Mouse (Mus musculus): ENCODE data around the gene Rsl1d1.
A peak's percentile ranks its signal among the peaks of the same experiment; 100 is the strongest.

Gene Rsl1d1

DNA sequence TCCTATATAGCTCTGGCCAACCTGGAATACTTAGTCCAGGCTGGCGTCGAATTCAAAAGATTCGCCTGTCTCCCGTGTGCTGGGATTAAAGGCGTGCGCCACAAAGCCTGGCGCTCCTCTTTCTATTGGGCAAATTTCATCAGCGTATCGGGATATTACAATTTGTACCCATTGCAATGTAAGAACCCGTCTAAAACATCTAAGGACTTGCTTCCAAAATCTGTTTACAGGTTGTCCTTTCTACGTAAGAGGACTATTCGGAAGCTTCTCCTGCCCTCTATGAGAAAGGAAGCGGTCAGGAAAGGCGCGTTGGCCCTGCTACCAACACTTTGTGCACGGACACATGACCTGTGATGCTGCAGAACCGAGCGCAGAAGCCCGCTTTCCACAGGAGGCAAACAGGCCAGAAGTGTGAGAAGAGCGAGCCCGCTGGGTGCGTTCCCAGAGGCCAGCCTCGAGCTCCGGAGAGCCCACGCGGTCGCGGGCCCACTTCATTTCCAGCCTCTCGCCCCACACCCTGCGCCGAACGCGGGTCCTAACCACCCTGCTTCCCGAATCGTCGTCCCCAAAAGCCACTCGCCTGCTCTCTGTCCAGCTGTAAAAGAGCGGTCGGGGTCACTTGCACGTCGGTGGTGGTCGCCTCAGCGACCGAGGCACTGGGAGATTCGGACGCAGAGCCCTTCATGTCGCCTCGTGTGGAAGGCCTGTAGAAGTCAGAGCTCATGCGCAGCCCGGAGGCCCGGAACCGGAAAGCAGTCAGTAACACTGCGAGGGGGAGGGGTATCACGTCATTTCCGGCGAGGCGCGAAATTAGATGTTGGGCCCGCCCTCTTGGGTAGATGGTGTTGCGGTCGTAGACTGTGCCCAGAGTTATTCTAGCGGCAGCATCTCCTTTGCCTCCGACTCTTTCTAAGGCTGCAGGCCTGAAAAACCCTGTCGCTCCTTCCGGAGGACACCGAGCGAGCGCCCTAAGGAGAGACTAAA lies at the start of gene Rsl1d1:
Gene Rsl1d1 (minus strand): TSS at position 761 of the 984 bp plus-strand sequence.
- DNase-seq (ENCODE audit: low spot score in 2 of 2): peak; percentile 80

- no peak for DNase-seq (ENCODE audit: low spot score in 2 of 2)
Observed at GRCm38 (mm10) chr16:11247791-11248190, 44.7 kb upstream of the Rsl1d1 start.

- DNase-seq (ENCODE audit: low spot score in 2 of 2): no peak
Observed at GRCm38 (mm10) chr16:11245767-11246166, 42.6 kb upstream of the Rsl1d1 start.

GRCm38 (mm10) chr16:11242401-11242800 lies 39.3 kb upstream of the Rsl1d1 start:
- DNase-seq (ENCODE audit: low spot score in 2 of 2): no peak

- no peak for DNase-seq (ENCODE audit: low spot score in 2 of 2)
Observed at GRCm38 (mm10) chr16:11217801-11218200, 14.7 kb upstream of the Rsl1d1 start.

DNA sequence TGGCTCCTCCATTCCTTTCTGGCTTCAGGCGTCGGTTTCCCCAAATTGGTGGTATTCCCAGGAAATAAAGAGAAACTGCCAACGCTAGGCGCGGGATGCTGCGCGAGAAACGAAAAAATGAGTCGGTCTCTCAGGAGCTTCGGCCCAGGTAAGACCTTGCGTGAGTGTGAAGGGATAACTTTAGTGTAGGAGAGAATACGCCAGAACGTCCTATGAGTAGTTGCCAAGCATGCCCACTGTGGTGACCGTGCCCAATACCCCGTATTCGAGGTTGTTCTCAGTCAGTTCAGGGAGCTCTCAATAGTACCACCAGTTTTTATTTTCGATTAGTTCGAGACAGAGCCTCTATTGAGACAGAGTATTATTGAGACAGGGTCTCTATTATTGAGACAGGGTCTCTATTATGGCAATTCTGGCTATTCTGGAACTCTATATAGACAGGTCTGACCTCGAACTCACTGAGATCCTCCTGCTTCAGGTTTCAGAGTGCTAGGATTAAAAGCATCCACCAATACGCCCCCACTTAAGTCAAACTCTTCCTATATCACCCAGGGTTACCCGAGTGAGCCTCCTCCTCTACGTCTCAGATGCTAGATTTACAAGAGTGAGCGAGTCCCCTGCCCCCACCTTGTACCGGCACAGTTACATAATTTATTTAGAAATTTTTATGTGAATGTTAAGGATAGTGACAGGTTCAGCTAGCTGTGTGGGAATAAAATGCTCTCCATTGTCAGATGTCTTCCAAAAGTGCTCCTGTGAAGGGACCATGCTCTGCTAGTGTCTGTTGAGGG lies 664 bp upstream of the Rsl1d1 start:
- no peak for DNase-seq (ENCODE audit: low spot score in 2 of 2)

DNA sequence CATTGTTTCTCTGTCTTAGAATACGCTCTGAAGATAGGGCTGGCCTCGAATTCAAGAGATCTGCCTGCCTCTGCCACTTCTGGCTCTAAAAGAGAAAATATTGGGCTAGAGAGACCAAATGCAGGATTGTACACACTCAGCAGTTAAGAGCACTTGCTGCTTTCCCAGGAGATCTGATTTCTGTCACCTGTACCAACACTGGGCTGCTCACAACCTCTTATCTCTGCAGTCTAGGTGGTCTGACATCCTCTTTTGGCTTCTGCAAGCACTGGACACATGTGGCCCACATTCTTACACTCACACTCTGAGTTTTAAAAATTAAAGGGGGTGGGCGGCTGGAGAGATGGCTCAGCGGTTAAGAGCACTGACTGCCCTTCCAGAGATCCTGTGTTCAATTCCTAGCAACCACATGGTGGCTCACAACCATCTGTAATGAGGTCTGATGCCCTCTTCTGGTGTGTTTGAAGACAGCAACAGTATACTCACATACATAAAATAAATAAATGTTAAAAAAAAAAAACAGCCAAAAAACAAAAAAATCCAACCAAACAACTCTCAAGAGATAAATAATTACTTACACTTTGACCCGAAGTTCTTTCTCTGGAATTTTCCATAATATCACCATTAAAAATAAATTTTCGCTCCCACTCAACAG lies 1.3 kb downstream of the Rsl1d1 start:
- no peak for DNase-seq (ENCODE audit: low spot score in 2 of 2)

- DNase-seq (ENCODE audit: low spot score in 2 of 2): no peak
Observed at GRCm38 (mm10) chr16:11200247-11200646, 2.9 kb downstream of the Rsl1d1 start.

DNA sequence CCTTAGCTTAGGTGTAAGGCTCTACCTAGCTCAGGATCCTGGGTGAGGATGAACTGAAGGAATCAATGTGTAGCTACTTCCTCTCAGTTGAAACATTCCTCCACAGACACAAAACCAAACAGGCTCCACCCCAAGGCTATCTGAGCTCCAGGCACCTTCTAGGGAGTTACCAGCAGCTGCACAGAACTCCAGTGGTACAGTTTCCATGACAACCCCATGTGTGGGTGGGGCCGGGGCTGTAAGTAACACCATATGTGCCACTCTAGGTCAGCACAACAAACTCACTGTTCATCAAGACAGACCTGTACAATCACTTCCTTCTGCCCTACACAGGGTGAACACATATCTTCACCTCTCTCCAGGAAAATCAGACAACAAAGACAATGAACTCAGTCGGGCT lies 4.7 kb downstream of the Rsl1d1 start:
- no peak for DNase-seq (ENCODE audit: low spot score in 2 of 2)

- no peak for DNase-seq (ENCODE audit: low spot score in 2 of 2)
Observed at GRCm38 (mm10) chr16:11197052-11197451, 6.1 kb downstream of the Rsl1d1 start.

DNA sequence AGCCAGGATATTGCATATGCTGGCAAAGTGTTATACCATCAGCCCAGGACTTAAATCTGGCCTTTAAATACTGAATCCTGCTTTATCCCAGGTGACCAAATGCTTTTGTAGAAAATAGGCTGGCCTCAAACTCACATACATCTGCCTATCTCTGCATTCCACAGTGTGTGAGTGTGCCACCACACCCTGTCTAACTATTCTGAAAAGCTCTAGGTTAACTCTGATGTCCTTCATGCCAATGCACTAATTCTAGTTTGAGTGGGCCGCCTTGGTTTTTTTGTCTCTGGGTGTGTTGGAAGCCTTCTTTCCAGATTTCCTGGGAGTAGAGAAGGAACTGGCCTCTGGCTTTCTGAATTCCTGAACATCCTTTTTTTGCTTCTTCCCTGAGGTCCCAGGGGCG lies 9.9 kb downstream of the Rsl1d1 start:
- no peak for DNase-seq (ENCODE audit: low spot score in 2 of 2)

- DNase-seq (ENCODE audit: low spot score in 2 of 2): no peak
Observed at GRCm38 (mm10) chr16:11190150-11190549, 13.0 kb downstream of the Rsl1d1 start.

DNA sequence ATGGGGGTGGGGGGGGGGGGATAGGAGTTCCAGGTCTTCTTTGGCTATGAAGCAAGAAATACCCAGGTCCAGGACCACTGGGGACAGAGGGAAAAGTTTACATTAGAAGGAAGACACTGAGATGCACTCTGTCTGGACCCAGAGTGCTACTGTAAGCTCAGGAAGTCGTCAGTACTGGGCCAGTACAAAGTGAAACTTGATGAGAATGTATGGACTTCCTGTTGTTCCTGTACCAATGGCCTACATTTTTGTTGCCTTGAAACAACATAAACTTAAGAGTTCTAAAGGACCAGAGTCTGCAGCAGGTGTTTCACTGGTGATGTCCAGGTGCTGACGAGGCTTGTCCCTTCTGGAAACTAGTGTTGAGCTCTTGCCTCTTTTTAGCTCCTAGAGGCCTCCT lies 25.7 kb downstream of the Rsl1d1 start:
- DNase-seq (ENCODE audit: low spot score in 2 of 2): no peak

DNA sequence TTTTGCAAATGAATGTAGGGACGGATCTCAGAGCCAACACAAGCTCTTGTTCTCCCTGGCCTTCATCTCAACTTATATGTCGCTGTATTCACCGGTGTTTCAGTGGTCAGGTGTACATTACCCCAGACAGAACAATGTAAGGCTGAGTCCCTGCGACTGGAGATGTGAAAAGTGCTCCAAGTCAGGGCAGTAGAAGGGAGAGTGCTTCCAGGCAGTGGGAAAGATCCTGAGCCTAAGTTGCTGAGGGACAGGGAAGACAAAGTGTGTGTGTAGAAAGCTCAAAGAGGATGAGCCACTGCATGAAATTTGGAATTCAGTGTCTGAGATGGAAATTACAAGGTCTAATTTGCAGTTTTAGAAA lies 26.3 kb downstream of the Rsl1d1 start:
- DNase-seq (ENCODE audit: low spot score in 2 of 2): no peak

- peak; percentile 80 to 81 for DNase-seq (ENCODE audit: low spot score in 2 of 2)
Observed at GRCm38 (mm10) chr16:11176208-11176883, 26.8 kb downstream of the Rsl1d1 start, which contains the start of gene Zc3h7a. Gene Zc3h7a, minus strand, starts transcription at chr16:11176393.

DNA sequence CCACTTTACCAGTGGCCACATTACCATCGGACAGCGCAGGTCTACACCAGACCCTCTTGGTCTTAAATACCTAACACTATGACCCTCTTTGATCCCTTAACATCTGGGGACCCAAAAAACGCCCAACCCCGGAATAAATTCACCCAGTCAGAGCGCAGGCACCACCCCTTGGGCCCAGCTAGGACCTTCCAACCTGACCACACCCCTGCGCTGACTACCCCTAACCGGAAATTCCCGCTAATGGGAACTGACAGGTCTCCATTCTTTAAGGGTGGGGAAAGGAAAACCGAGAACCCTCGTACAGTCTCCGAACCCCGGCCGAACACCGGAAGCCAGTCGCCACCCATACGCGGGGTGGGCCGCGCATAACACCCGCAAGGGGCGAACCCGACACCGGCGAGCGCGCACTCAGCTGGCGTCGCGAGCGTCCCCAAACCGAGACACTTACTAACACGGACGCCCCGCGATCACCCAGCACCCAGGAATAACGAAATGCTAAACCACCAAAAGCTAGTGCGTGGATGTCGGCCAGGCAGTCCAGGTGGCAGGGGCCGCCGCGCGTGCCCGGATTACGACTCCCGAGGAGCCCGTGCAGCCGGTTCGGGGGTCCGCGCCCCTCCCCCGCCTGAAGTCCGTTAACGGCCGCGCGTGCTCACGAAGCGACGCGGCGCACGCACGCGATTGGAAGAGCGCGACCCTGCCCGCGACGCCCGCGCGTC lies 27.5 kb downstream of the Rsl1d1 start:
- peak; percentile 39 to 41 for DNase-seq (ENCODE audit: low spot score in 2 of 2)

DNA sequence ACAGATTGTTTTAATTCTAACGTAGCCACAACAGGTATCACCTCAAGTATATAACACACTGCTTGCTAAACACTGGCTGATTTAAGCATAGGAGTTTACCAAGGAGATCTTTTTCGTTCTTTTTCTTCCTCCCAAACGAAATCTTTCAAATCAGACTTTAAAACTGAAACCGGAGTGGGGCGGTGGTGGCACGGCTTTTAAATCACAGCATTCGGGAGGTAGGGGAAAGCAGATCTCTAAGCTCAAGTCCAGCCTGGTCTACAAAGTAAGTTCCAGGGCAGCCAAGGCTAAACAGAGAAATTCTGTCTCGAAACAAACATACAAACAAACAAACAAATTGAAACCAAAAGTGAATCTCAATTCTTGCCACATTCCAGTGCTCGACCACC lies 28.0 kb downstream of the Rsl1d1 start:
- DNase-seq (ENCODE audit: low spot score in 2 of 2): no peak

DNA sequence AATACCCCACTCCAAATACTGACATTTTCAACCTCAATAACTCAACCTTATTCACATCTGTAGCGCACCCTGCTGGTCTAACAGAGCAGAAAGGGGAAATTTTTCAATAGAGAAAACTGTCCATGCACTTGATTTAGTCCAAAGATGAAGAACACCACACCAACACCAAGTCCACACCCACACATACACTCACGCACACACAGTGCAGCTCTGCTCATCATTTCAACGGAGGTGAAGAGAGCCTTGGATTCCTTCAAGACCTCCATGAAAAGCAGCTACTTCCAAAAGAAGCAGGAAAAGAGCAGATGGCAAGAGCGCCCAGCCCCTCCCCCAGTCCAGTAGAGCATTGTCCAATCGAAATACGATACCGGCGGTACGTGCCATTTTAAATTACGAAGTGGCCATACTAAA lies 28.5 kb downstream of the Rsl1d1 start:
- peak in 1 of 2 experiments; percentile 22 for DNase-seq (ENCODE audit: low spot score in 2 of 2)

- DNase-seq (ENCODE audit: low spot score in 2 of 2): no peak
Observed at GRCm38 (mm10) chr16:11171679-11172078, 31.5 kb downstream of the Rsl1d1 start.

DNA sequence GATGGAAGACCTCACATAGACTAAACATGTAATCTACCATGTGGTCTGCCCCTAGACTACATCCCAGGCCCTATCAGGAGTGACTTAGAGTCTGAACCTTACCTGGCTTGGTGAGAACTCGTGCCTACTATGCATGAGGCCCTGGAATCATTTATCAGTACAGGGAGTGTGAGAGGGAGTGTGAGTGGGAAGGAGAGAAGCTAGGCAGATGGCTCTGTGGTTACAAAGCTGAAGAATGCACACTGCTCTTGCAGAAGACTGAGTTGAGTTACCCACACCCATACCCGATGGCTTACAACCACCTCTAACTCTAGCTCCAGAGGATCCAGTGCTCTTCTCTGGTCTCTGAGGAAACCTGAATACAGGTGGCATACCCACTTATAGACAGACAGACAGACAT lies 36.7 kb downstream of the Rsl1d1 start:
- no peak for DNase-seq (ENCODE audit: low spot score in 2 of 2)

- DNase-seq (ENCODE audit: low spot score in 2 of 2): no peak
Observed at GRCm38 (mm10) chr16:11164695-11165255, 38.4 kb downstream of the Rsl1d1 start.

All from frontal cortex, postnatal 25 days (tissue).